Mouse (Mus musculus): ENCODE results near the gene Cd8a. TPM values are rescaled to one million over a fixed set of nuclear protein-coding genes. Genes with fewer than 3 reads are reported as not detected.

Cd8a gene
- polyA plus RNA-seq, 2 experiments = not detected

DNA sequence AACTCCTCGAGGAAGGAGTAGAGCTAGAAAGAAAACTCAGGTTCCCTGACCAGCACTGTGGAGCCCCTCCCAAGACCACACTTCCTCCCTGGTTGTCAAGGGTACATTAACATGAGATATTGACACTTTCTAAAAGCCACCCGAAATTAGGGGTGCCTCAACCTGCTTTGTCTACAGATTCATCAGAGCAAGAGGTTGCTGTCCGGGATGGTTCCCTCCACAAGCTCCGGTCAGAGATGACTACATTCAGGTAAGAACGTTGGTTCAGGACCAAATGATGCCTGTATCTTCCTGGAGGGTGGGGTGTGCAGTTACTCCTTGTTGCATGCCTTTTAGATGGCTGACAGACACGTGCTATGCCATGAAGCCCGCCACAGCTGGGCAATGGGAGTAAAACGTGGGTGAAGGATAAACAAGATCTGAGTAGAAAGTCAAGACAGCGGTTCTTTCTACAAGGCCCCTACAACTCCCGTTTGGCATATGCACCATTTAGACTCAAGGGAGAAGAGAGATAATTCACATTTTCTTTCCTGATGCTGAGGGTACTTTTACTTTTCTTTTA lies 20.3 kb upstream of the Cd8a start:
- no peak for DNase-seq (ENCODE audit: low read depth in 3 of 3, low spot score in 3 of 3)
- no peaks in the 10 kb centered on the region for H3K36me3 ChIP-seq (replicated peaks; ENCODE audit: control insufficient read depth, insufficient read depth, low read depth)
- 58% methylated on average over 10 of the region's 10 CpGs for WGBS (ENCODE audit: insufficient replicate concordance)
- no peak for ATAC-seq (ENCODE audit: insufficient read depth)
- TF ChIP-seq CTCF (IDR thresholded peaks at IDR 0.05; ENCODE audit: low read depth) (no peak), EP300 (IDR thresholded peaks at IDR 0.05; ENCODE audit: low read depth) (no peak)
- H3K9me3 ChIP-seq (ENCODE audit: control insufficient read depth, low read length) = no peaks in the 10 kb centered on the region
- no peak overlapping the region for H3K9ac ChIP-seq (replicated peaks)
- H3K4me1 ChIP-seq (replicated peaks; ENCODE audit: control insufficient read depth in 2 of 2, insufficient read depth in 2 of 2, low read length in 1 of 2) = no peaks in the 10 kb centered on the region
- H3K4me3 ChIP-seq (ENCODE audit: insufficient read depth in 1 of 2, low read depth in 2 of 2, low read length in 2 of 2) = no peak overlapping the region
- no peaks in the 10 kb centered on the region for H3K27me3 ChIP-seq (ENCODE audit: control insufficient read depth, insufficient read depth, low read length)
- no peak overlapping the region for H3K4me2 ChIP-seq (ENCODE audit: low read depth)
- H3K27ac ChIP-seq = no peak overlapping the region

GRCm38 (mm10) chr6:71353722-71354121 lies 19.5 kb upstream of the Cd8a start:
- WGBS (ENCODE audit: insufficient replicate concordance) = 54% methylated on average over 2 of the region's 2 CpGs

GRCm38 (mm10) chr6:71357493-71357892 lies 15.7 kb upstream of the Cd8a start:
- ATAC-seq (ENCODE audit: insufficient read depth) = no peak
- WGBS (ENCODE audit: insufficient replicate concordance) = 69% methylated on average over 7 of the region's 7 CpGs

More at GRCm38 (mm10) chr6:71353722-71354121, 19.5 kb upstream of the Cd8a start:
- Histone ChIP-seq H3K9me3 (ENCODE audit: control insufficient read depth, low read length) (no peaks in the 10 kb centered on the region), H3K36me3 (replicated peaks; ENCODE audit: control insufficient read depth, insufficient read depth, low read depth) (no peaks in the 10 kb centered on the region), H3K27me3 (ENCODE audit: control insufficient read depth, insufficient read depth, low read length) (no peaks in the 10 kb centered on the region), H3K9ac (replicated peaks) (no peak overlapping the region), H3K4me1 (replicated peaks; ENCODE audit: control insufficient read depth in 2 of 2, insufficient read depth in 2 of 2, low read length in 1 of 2) (no peaks in the 10 kb centered on the region), H3K4me3 (ENCODE audit: insufficient read depth in 1 of 2, low read depth in 2 of 2, low read length in 2 of 2) (no peak overlapping the region), H3K4me2 (ENCODE audit: low read depth) (no peak overlapping the region), H3K27ac (no peak overlapping the region)
- TF ChIP-seq CTCF (IDR thresholded peaks at IDR 0.05; ENCODE audit: low read depth) (no peak), EP300 (IDR thresholded peaks at IDR 0.05; ENCODE audit: low read depth) (no peak)
- ATAC-seq (ENCODE audit: insufficient read depth) = no peak
- no peak for DNase-seq (ENCODE audit: low read depth in 3 of 3, low spot score in 3 of 3)

GRCm38 (mm10) chr6:71360221-71360620 lies 13.0 kb upstream of the Cd8a start:
- Histone ChIP-seq H3K4me1 (replicated peaks; ENCODE audit: control insufficient read depth in 2 of 2, insufficient read depth in 2 of 2, low read length in 1 of 2) (no peaks in the 10 kb centered on the region), H3K36me3 (replicated peaks; ENCODE audit: control insufficient read depth, insufficient read depth, low read depth) (no peaks in the 10 kb centered on the region), H3K9ac (replicated peaks) (no peak overlapping the region), H3K27me3 (ENCODE audit: control insufficient read depth, insufficient read depth, low read length) (no peaks in the 10 kb centered on the region), H3K9me3 (ENCODE audit: control insufficient read depth, low read length) (no peaks in the 10 kb centered on the region), H3K4me3 (ENCODE audit: insufficient read depth in 1 of 2, low read depth in 2 of 2, low read length in 2 of 2) (no peak overlapping the region), H3K4me2 (ENCODE audit: low read depth) (no peak overlapping the region), H3K27ac (no peak overlapping the region)
- DNase-seq (ENCODE audit: low read depth in 3 of 3, low spot score in 3 of 3) (no peak), ATAC-seq (ENCODE audit: insufficient read depth) (no peak)
- TF ChIP-seq CTCF (IDR thresholded peaks at IDR 0.05; ENCODE audit: low read depth) (no peak), EP300 (IDR thresholded peaks at IDR 0.05; ENCODE audit: low read depth) (no peak)
- 68% methylated on average over 4 of the region's 4 CpGs for WGBS (ENCODE audit: insufficient replicate concordance)

More at GRCm38 (mm10) chr6:71357493-71357892, 15.7 kb upstream of the Cd8a start:
- Histone ChIP-seq H3K27me3 (ENCODE audit: control insufficient read depth, insufficient read depth, low read length) (no peaks in the 10 kb centered on the region), H3K36me3 (replicated peaks; ENCODE audit: control insufficient read depth, insufficient read depth, low read depth) (no peaks in the 10 kb centered on the region), H3K9ac (replicated peaks) (no peak overlapping the region), H3K27ac (no peak overlapping the region), H3K4me2 (ENCODE audit: low read depth) (no peak overlapping the region), H3K9me3 (ENCODE audit: control insufficient read depth, low read length) (no peaks in the 10 kb centered on the region), H3K4me3 (ENCODE audit: insufficient read depth in 1 of 2, low read depth in 2 of 2, low read length in 2 of 2) (no peak overlapping the region), H3K4me1 (replicated peaks; ENCODE audit: control insufficient read depth in 2 of 2, insufficient read depth in 2 of 2, low read length in 1 of 2) (no peaks in the 10 kb centered on the region)
- TF ChIP-seq CTCF (IDR thresholded peaks at IDR 0.05; ENCODE audit: low read depth) = no peak
- no peak for TF ChIP-seq EP300 (IDR thresholded peaks at IDR 0.05; ENCODE audit: low read depth)
- no peak for DNase-seq (ENCODE audit: low read depth in 3 of 3, low spot score in 3 of 3)

- Histone ChIP-seq H3K4me2 (ENCODE audit: low read depth) (no peak overlapping the region), H3K9ac (replicated peaks) (no peak overlapping the region), H3K36me3 (replicated peaks; ENCODE audit: control insufficient read depth, insufficient read depth, low read depth) (no peaks in the 10 kb centered on the region), H3K9me3 (ENCODE audit: control insufficient read depth, low read length) (no peaks in the 10 kb centered on the region), H3K4me1 (replicated peaks; ENCODE audit: control insufficient read depth in 2 of 2, insufficient read depth in 2 of 2, low read length in 1 of 2) (no peaks in the 10 kb centered on the region), H3K27me3 (ENCODE audit: control insufficient read depth, insufficient read depth, low read length) (no peaks in the 10 kb centered on the region), H3K4me3 (ENCODE audit: insufficient read depth in 1 of 2, low read depth in 2 of 2, low read length in 2 of 2) (no peak overlapping the region), H3K27ac (no peak overlapping the region)
- WGBS (ENCODE audit: insufficient replicate concordance) = 41% methylated on average over 5 of the region's 5 CpGs
- ATAC-seq (ENCODE audit: insufficient read depth) = no peak
- no peak for TF ChIP-seq CTCF (IDR thresholded peaks at IDR 0.05; ENCODE audit: low read depth)
- TF ChIP-seq EP300 (IDR thresholded peaks at IDR 0.05; ENCODE audit: low read depth) = no peak
- DNase-seq (ENCODE audit: low read depth in 3 of 3, low spot score in 3 of 3) = no peak
Measured at GRCm38 (mm10) chr6:71360751-71361150, 12.5 kb upstream of the Cd8a start.
